Mouse (Mus musculus) cerebellum, adult 11-12 months (tissue): Measurements from ENCODE around the gene Kcnq2.
A peak's percentile ranks its signal among the peaks of the same experiment; 100 is the strongest.

Source experiments
- DNase-seq: peaks from one replicate; pipeline ENCODE4 v3.0.0; 2022

The Kcnq2 gene

GRCm38 (mm10) chr2:181134591-181135445 lies at the start of gene Kcnq2:
Gene Kcnq2 (minus strand): TSS chr2:181135300.
- DNase-seq = peak; percentile 65

- no peak for DNase-seq
These were observed 45.8 kb upstream of the Kcnq2 start for GRCm38 (mm10) chr2:181180898-181181297.

DNA sequence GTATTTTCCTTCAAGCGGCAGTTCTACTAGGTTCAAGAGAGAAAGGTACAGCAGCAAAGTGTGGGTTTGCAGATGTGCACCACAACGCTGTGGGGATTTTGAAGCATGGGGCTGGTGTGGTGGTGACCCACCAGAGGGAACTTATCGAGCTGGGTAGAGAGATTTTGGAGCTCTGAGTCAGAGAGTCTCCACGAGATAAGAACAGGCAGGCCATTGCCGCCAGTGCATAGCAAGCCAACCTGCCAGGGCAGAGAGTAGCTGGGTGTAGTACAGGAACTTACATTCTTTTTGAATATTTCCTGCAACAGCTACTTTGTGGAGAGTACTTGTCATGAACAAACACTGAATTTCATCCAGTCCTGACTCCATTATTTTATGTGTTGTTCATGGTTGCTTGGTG lies 43.4 kb upstream of the Kcnq2 start:
- DNase-seq = no peak

- no peak for DNase-seq
These were observed 42.9 kb upstream of the Kcnq2 start for GRCm38 (mm10) chr2:181178015-181178414.

DNA sequence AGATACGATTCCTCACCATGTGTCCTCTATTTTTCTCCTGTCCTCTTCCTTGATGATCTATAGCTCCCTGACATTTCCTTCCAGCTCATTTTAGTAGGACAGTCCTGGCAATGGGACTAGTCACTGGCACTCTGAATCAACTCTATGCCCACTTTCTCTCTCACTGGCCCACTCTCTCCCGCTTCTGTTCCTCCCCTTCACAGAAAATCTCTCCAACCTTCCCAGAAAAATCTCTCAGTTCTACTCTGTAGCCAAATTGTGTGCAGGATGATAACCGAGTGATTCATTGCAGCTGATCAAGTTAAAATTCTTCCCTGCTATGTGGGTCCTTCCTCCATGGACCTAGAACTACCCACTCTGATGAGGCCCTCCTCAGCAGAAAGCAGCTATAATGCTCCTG lies 39.5 kb upstream of the Kcnq2 start:
- DNase-seq = no peak

DNA sequence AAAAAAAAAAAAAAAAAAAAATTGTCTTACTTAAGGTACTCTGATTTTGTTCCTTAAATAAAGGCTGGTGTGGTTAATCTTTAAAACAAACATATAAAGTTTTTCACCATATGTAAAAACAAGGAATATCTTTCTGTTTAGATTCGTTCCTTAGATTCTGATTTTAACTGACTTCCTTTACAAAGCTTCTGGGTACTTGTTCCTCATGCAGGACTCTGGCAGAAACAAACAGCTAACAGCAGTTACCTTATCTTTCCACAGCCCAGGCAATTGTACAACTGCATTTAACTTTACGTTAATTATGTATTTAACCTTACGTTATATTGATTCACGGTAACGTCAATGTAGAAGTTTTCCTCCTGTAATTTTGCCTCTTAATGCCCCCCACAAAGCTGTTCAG lies 31.4 kb upstream of the Kcnq2 start:
- DNase-seq = no peak

DNA sequence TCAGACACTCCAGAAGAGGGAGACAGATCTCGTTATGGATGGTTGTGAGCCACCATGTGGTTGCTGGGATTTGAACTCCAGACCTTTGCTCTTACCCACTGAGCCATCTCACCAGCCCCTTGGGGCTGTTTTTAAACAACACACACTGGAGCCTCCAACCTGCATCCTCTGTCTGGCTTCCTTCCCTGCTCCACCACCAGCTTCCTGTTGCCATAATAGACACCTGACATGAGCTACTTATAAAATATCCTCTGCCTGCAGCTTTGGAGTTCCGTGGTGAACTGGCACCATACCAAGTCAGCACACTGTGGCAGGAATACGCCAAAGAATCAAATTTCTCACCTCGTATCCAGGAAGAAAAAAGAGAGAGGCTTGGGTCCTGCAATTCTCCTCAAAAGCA lies 25.7 kb upstream of the Kcnq2 start:
- peak; percentile 58 for DNase-seq

DNA sequence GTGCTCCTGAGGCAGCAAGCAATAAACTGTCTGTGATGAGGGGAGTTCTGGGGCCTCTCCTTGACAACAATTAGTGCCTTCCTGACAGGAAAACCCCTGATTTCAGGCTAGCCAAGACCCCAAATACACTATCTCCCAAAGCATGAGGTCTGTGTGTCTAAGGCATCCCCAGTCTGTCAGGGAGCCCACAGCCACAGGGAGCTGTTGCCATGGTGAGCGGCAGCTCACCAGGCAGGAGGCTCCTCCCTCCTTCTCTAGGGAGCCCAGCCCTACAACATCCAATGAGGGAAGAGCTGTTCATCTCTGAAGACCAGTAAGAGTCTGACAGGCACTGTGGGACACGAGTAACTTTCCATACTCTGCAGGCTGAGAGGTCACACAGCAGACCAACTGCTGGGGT lies 24.7 kb upstream of the Kcnq2 start:
- DNase-seq = peak; percentile 80

- DNase-seq = peak; percentile 93
These were observed 24.0 kb upstream of the Kcnq2 start for GRCm38 (mm10) chr2:181159091-181159514.

DNA sequence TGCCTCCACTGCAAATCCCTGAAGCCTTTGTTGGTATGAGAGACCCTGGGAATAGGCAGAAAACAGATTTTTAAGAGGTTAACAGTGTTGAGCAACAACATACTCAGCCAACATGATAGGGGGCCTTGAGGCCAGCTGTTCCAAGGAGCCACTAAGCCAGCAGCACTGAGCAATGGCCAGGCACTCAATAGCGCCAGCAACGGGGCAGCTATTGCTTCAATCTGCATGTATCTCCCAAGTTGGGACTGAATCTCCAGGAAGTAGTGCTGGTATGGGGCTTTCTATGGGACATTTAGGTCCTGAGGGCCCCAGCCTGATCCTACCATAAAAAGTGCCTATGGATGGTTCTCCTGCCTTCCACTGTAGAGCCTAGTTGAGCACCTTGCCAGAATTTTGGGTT lies 23.4 kb upstream of the Kcnq2 start:
- DNase-seq = peak; percentile 44

DNA sequence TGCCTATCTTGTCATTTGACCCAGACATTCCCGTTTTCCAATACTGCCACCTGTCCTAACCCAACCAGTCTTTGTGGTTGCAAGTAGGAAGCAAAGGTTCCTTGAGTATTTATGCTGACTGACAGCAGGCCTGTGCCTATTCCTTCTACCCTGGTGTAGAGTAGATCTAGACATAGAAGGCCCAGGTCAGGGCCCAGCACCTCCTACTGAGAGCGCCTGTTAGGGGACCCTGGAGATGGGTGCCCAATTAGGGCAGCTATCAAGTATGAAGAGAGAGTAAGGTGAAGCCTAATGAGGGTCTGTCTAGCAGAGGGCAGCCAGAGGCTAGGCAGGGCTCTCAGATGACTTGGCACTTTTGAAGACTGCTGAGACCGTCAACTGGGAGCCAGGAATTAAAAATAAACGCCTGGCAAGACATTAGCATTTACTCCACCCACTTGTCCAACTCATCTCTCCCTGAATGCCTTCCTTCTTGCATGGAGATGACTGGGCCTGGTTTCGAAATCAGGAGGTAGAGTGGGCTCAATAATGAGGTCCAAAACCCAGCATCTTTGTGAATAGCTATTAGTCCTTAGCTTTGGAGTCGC lies 22.7 kb upstream of the Kcnq2 start:
- DNase-seq = peak; percentile 54

GRCm38 (mm10) chr2:181157180-181157579 lies 22.1 kb upstream of the Kcnq2 start:
- no peak for DNase-seq

GRCm38 (mm10) chr2:181156248-181157121 lies 21.4 kb upstream of the Kcnq2 start, which contains the start of gene Eef1a2:
Gene Eef1a2 (minus strand): TSS chr2:181157014.
- DNase-seq = peak; percentile 90

DNA sequence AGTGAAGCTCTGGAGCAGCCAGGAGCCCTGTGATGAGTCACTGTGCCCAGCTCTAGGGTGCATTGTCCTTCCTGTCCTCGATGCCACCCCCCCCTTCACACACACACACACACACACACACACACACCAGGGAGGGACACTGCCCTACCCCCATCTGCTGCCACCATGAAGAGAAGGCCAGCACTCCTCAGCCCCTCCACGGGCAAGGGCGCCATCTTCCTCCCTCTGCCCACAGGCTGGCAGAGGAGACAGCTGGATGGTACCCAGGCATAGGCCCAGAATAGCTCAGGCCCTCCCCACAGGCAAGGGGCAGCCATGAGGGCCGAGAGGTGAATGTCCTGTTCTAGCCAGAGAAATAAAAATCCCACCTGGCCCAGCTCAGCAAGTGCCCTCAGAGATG lies 20.7 kb upstream of the Kcnq2 start:
- DNase-seq = peak; percentile 89

DNA sequence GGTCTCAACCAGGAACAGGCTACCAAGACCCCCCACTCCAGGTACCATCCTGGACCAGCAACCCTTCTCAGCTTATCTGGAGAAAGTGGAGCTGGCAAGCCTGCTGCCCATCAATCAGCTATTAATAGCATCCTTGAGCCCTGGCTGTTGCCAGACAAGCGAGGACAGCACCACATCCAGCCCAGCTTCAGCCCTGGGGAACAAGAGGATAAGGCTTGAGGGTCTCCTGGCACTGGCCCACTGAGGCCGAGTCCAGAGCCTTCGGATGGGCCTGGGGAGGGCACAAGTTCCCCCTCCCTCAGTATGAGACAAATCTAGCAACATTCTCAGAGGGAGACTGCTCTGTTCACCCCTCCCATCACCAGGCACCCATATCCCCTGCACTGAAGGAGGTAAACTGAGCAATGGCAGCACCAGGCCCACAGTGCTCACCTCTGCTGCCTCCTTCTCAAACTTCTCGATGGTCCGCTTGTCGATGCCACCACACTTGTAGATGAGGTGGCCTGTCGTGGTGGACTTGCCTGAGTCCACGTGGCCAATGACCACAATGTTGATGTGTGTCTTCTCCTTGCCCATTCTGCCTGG lies 19.8 kb upstream of the Kcnq2 start:
- peak; percentile 73 for DNase-seq

DNA sequence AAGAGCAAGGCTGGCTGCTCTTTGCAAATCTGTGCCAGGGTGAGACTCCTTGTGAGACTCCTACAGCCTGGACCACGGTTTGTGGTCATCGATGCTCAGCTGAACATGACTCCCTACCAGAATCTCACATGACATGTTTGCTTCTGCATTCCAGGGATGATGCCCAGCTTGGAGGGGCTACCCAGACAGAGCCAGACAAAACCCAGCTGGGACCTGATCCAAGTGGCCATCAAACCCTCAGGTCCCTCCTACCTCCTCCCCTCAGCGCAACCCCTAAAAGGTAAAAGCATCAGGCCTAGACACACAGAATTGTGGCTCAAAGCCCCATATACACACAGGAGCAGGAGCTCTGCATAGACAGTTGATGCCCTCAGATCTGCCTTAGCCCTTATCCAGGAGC lies 19.3 kb upstream of the Kcnq2 start:
- peak; percentile 68 for DNase-seq

- peak; percentile 70 for DNase-seq
These were observed 18.7 kb upstream of the Kcnq2 start for GRCm38 (mm10) chr2:181153837-181154236.

- no peak for DNase-seq
These were observed 18.0 kb upstream of the Kcnq2 start for GRCm38 (mm10) chr2:181153131-181153530.

GRCm38 (mm10) chr2:181152701-181153100 lies 17.6 kb upstream of the Kcnq2 start:
- peak; percentile 68 for DNase-seq

GRCm38 (mm10) chr2:181150281-181150680 lies 15.2 kb upstream of the Kcnq2 start:
- peak; percentile 39 for DNase-seq

GRCm38 (mm10) chr2:181148318-181148955 lies 13.3 kb upstream of the Kcnq2 start:
- peak; percentile 65 for DNase-seq

- peak; percentile 38 for DNase-seq
These were observed 12.6 kb upstream of the Kcnq2 start for GRCm38 (mm10) chr2:181147546-181148317.
